Mouse (Mus musculus) neural tube, embryonic 11.5 days (tissue): Measurements from ENCODE around the gene Tmem132a. TPM values are rescaled to one million over a fixed set of nuclear protein-coding genes. Genes with fewer than 3 reads are reported as not detected.

ENCODE experiments used
- ATAC-seq: fragments of 200-750 bp; cut with Nextera tagmentation; 2 replicates; pipeline ENCODE4 v1.8.0; 2017; ENCODE audit warnings: moderate number of reproducible peaks, mild to moderate bottlenecking, moderate TSS enrichment, moderate library complexity; ENCODE audit not compliant: insufficient read depth, low FRiP score, low TSS enrichment
- DNase-seq: peaks from one replicate; pipeline ENCODE4 v3.0.0-alpha.2; 2015; ENCODE audit warnings: low spot score
- H3K27ac ChIP-seq: fragments of 300-500 bp; sonication (generic); 2 replicates; pipeline ENCODE4 v1.5.1; 2014; ENCODE audit warnings: low read depth, mild to moderate bottlenecking, low read length
- H3K27me3 ChIP-seq: fragments of 300-500 bp; sonication (generic); 2 replicates; pipeline ENCODE4 v1.6.1; 2014; ENCODE audit warnings: mild to moderate bottlenecking, low read length, mixed read lengths; ENCODE audit not compliant: control insufficient read depth, insufficient read depth
- H3K36me3 ChIP-seq: fragments of 300-500 bp; sonication (generic); 2 replicates; pipeline ENCODE4 v1.6.1; 2014; ENCODE audit warnings: mild to moderate bottlenecking, low read length, moderate library complexity, mixed read lengths; ENCODE audit not compliant: control insufficient read depth, insufficient read depth
- H3K4me1 ChIP-seq: fragments of 300-500 bp; sonication (generic); 2 replicates; pipeline ENCODE4 v1.6.1; 2014; ENCODE audit warnings: low read length, mixed read lengths; ENCODE audit not compliant: control insufficient read depth, insufficient read depth
- H3K4me2 ChIP-seq: fragments of 300-500 bp; sonication (generic); 2 replicates; pipeline ENCODE4 v1.6.1; 2014; ENCODE audit warnings: low read depth, mild to moderate bottlenecking, moderate library complexity
- H3K4me3 ChIP-seq: fragments of 300-500 bp; sonication (generic); 2 replicates; pipeline ENCODE4 v1.5.1; 2014; ENCODE audit warnings: low read depth, low read length
- H3K9ac ChIP-seq: fragments of 300-500 bp; sonication (generic); 2 replicates; pipeline ENCODE4 v1.6.1; 2014; ENCODE audit warnings: mild to moderate bottlenecking, low read length
- H3K9me3 ChIP-seq: fragments of 300-500 bp; sonication (generic); 2 replicates; pipeline ENCODE4 v1.6.1; 2016; ENCODE audit warnings: low read length; ENCODE audit not compliant: control insufficient read depth
- WGBS: fragments of 180-500 bp; shearing (Covaris S2); extraction: QIAGEN DNeasy Blood & Tissue Kit; methylation state at CpG from one replicate; pipeline ENCODE4 v1.1.7; 2014; 5-methylcytosine and 5-hydroxymethylcytosine counted together
- polyA plus RNA-seq: library from polyadenylated mRNA; unstranded; fragments of >200 nt; fragmentation: Nextera tagmentation; extraction: Ambion mirVana; gene quantifications from 2 replicates; pipeline ENCODE4 v1.2.1, GENCODE M21; 2014

Tmem132a gene
- polyA plus RNA-seq, 1 experiment from 2014 or later = 85.5 TPM

DNA sequence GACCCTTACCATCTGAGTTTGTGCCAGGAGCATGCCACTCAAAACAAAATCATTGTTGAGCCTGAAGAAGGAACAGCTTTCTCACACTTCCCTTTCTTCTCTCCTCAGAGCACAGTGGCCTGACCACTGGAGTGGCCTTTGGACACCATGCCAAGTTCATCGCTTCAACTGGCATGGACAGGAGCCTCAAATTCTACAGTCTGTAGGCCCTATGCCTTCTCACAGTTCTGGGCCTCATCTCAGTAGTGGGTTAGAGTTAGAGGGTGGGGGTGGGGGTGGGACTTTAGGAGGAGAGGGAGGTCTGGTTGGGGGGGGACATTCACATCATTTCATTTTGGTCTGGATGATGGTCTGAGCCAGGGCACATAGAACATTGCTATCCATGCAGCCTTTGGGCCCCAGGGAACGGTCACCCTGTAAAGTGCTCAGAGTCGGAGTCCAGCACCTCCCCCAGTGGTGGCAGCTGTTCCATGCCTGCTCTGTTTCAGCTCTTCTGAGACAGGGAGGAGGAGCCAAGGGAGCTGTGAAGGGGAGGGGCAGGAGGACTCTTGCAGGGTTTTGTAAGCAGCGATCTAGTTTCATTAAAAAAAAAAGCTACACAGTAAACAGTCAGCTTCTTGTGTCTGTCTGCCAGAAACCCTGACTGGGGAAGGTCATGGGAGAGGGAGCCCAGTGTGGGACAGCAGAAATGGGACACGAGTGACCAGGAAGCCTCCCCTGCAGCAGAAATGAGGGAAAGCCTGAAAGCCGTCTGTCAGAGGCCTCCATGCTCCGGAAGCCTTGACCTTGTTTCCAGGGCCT lies 35.4 kb upstream of the Tmem132a start:
- H3K9me3 ChIP-seq = no peaks in the 10 kb centered on the region
- H3K4me3 ChIP-seq = no peak overlapping the region
- no peak for DNase-seq
- no peak overlapping the region for H3K4me2 ChIP-seq
- no peaks in the 10 kb centered on the region for H3K4me1 ChIP-seq
- no peak overlapping the region for H3K27ac ChIP-seq
- 76% methylated on average over 7 of the region's 7 CpGs for WGBS
- H3K27me3 ChIP-seq = no peaks in the 10 kb centered on the region
- no peak for ATAC-seq
- H3K36me3 ChIP-seq = peaks cover 24% of the 10 kb centered on the region
- H3K9ac ChIP-seq = no peak overlapping the region

DNA sequence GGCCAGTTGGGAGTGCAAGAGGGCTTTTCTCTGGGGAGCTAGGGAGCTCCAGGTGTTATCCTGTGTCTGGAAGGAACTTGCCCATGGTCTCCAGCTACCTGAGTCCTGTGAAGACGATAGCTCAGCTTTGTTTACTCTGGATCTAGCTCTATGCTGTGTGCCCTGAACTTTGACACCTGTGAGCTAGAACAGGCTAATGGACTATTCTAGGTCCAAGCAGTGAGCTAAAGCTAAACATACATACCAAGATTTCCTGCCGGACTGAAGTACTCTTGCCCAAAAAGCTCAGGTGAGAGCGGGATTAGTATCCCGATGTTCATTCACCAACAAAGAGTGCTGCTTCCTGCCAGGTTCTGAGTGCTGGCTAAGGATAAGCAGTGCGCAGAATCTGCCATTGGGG lies 34.8 kb upstream of the Tmem132a start:
- Histone ChIP-seq H3K9ac (no peak overlapping the region), H3K27ac (no peak overlapping the region), H3K27me3 (no peaks in the 10 kb centered on the region), H3K4me3 (no peak overlapping the region), H3K9me3 (no peaks in the 10 kb centered on the region), H3K4me1 (no peaks in the 10 kb centered on the region), H3K36me3 (peaks cover 26% of the 10 kb centered on the region), H3K4me2 (no peak overlapping the region)
- WGBS = 96% methylated on average over 5 of the region's 5 CpGs
- DNase-seq (no peak), ATAC-seq (no peak)

DNA sequence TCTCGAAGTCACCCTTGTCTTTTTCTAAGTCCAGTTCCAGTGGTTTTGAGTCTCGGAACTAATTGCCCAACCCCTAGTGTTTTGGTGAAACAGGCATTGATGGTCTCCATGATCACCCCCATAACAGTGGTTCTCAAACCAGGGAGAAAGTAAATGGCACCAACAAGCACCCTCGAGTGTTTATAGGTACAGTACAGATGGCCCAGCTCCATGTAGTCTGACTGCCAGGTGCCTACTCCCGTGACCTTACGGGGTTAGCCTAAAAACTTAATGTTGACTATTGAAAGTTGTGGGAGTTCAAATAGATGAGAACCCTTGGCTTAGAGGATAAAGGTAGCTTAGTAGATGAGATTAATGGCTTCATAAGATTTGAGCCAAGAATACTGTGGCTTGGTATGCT lies 31.3 kb upstream of the Tmem132a start:
- no peak overlapping the region for H3K27ac ChIP-seq
- DNase-seq = no peak
- no peaks in the 10 kb centered on the region for H3K27me3 ChIP-seq
- no peak for ATAC-seq
- H3K4me3 ChIP-seq = no peak overlapping the region
- peaks cover 6% of the 10 kb centered on the region; the same call in 1 of the 2 replicates for H3K4me1 ChIP-seq
- H3K36me3 ChIP-seq = peaks cover 32% of the 10 kb centered on the region
- H3K9me3 ChIP-seq = no peaks in the 10 kb centered on the region
- WGBS = 95% methylated on average over 5 of the region's 5 CpGs
- H3K9ac ChIP-seq = no peak overlapping the region
- H3K4me2 ChIP-seq = no peak overlapping the region

DNA sequence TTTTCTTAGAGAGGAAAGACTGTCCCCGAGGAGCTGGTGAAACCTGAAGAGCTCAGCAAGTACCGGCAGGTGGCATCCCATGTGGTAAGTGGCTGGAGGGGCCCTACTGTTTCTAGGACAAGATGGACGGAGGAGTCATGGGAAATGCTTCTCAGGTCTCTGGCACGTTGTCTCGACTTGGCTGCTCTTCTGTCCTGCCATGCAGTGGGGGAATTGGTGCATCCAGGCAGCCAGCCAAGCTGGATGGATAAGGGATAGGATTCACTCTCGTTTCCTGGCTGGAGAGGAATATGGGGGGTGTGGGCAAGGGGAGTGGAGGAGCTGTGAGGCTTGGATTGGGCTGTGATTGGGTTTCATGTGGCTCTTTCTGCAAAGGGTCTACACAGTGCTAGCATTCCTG lies 30.6 kb upstream of the Tmem132a start:
- Histone ChIP-seq H3K9me3 (no peaks in the 10 kb centered on the region), H3K4me3 (no peak overlapping the region), H3K27ac (no peak overlapping the region), H3K4me1 (peaks cover 6% of the 10 kb centered on the region; the same call in 1 of the 2 replicates), H3K9ac (no peak overlapping the region), H3K4me2 (no peak overlapping the region), H3K27me3 (no peaks in the 10 kb centered on the region), H3K36me3 (peaks cover 29% of the 10 kb centered on the region)
- WGBS = 89% methylated on average over 6 of the region's 6 CpGs
- ATAC-seq (no peak), DNase-seq (no peak)

DNA sequence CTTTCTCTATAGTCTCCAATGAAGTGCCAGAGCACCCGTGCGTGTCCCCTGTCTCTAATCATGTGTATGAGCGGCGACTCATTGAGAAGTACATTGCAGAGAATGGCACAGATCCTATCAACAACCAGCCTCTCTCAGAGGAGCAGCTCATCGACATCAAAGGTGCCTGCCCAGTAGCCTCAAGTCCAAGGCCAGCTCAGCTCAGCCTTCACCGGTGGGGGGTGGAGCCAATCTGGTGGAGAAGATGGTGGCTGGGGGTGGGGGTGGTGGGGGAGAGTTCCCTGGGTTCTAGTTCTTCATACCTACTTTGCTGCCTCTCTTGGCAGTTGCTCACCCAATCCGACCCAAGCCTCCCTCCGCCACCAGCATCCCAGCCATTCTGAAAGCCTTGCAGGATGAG lies 27.8 kb upstream of the Tmem132a start:
- Histone ChIP-seq H3K9me3 (no peaks in the 10 kb centered on the region), H3K27ac (no peak overlapping the region), H3K36me3 (peaks cover 18% of the 10 kb centered on the region), H3K27me3 (no peaks in the 10 kb centered on the region), H3K9ac (no peak overlapping the region), H3K4me1 (peaks cover 6% of the 10 kb centered on the region; the same call in 1 of the 2 replicates), H3K4me2 (no peak overlapping the region), H3K4me3 (no peak overlapping the region)
- ATAC-seq (no peak), DNase-seq (no peak)
- 92% methylated on average over 8 of the region's 8 CpGs for WGBS

DNA sequence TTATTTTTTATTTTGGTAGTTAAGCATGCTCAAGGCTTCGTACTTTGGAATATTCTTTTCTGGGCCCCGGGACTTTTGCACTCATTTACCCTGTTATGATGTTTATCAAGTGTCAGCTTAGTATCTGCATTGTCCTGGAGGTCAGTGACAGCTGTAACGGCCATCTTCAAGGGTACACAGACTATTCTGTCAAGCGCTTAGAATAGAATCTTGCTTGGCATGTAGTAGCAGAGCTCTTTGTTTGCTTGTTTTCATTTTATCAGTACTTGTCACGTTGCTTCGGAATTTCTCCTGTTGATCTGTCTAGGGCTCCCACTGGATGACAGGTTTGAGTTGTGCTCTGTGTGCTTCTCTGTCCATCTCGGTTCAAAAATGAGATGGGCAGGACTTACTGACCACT lies 27.1 kb upstream of the Tmem132a start:
- WGBS = 91% methylated on average over 7 of the region's 7 CpGs
- Histone ChIP-seq H3K36me3 (peaks cover 14% of the 10 kb centered on the region), H3K27ac (no peak overlapping the region), H3K4me3 (no peak overlapping the region), H3K4me2 (peak overlapping the region; percentile 46; the same call in 1 of the 2 replicates), H3K27me3 (no peaks in the 10 kb centered on the region), H3K9ac (no peak overlapping the region; the same call in 1 of the 2 replicates), H3K9me3 (no peaks in the 10 kb centered on the region), H3K4me1 (peaks cover 6% of the 10 kb centered on the region; the same call in 1 of the 2 replicates)
- ATAC-seq = no peak
- DNase-seq = no peak

DNA sequence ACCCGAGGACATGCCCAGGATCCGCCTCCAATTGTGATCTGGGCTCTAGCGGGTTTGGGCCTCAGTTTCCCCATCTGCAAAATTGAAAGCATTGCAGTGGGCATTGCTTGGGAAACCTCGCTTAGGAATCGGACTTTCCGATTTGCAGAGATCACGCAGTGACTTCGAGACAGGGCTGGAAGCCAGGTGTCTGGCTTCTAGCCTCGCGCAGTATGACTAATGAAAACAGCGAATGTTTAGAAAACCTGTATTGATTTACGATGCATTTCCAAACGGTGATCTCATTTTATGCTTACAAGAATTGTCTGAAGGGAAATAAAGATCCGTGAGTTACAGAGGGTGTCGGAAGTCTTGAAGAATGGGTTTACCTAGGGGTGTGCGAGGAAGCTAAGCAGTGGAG lies 26.0 kb upstream of the Tmem132a start:
- Histone ChIP-seq H3K4me1 (peaks cover 6% of the 10 kb centered on the region; the same call in 1 of the 2 replicates), H3K4me3 (peak overlapping the region; percentile 82), H3K27me3 (no peaks in the 10 kb centered on the region), H3K4me2 (peak overlapping the region; percentile 46), H3K36me3 (peaks cover 13% of the 10 kb centered on the region), H3K27ac (peak overlapping the region; percentile 90), H3K9me3 (no peaks in the 10 kb centered on the region), H3K9ac (peak overlapping the region; percentile 91)
- 1% methylated on average over 16 of the region's 16 CpGs for WGBS
- no peak for ATAC-seq
- no peak for DNase-seq

DNA sequence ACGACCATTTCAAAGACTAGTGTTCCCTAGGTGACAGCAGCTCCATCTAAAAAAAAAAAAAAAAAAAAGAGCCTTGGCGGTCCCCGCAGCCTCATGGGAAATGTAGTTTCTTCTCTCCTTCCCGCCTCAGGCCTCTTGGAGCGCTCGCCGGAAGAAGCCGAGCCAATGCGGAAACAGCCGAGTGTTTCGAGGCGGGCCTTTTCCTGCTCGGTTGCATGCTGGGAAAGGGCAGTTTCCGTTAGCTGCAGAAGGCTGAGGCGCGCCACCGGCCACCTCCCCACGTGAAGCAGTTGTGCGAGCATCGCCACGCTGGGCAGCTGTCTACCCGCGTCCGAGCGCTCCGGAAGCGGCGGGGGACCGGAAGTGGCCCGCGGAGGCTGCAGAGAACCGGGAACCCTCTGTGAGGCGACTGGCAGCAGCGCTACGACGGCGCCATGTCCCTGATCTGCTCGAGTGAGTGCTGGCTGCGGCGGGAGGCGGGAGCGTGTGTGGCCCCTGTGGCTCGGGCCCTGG lies 25.3 kb upstream of the Tmem132a start, which contains the start of gene Prpf19:
Gene Prpf19 (plus strand): TSS at position 216 of the 513 bp plus-strand sequence.
- H3K4me1 ChIP-seq = peaks cover 6% of the 10 kb centered on the region; the same call in 1 of the 2 replicates
- H3K4me2 ChIP-seq = peak within 1 kb of the TSS; percentile 46
- peaks cover 8% of the 10 kb centered on the region for H3K36me3 ChIP-seq
- H3K9ac ChIP-seq = peak within 1 kb of the TSS; percentile 91
- no peaks in the 10 kb centered on the region for H3K9me3 ChIP-seq
- H3K27me3 ChIP-seq = no peaks in the 10 kb centered on the region
- H3K4me3 ChIP-seq = peak within 1 kb of the TSS; percentile 82
- peak; percentile 98 for DNase-seq
- 0% methylated on average over 43 of the region's 43 CpGs for WGBS
- ATAC-seq = peak; percentile 93
- H3K27ac ChIP-seq = peak within 1 kb of the TSS; percentile 90

DNA sequence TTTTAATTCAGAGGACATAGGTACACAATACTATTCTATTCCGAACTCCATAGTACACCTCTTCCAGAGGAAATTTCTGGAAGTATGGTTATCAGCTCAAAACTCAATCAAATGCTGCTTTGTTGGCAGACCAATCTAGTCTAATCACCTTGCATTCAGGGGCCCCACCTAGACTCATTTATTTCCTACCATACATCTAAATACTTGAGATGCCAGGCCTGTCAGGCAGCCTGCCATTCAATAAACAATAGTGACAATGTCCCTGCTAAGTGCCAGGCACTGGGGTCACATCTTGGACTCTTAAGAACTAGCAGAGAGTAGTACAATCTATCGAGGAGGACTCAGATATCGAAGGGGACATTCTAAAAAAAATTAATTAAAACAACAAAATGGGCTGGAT lies 22.5 kb upstream of the Tmem132a start:
- ATAC-seq (no peak), DNase-seq (no peak)
- H3K9me3 ChIP-seq = no peaks in the 10 kb centered on the region
- peaks cover 6% of the 10 kb centered on the region; the same call in 1 of the 2 replicates for H3K4me1 ChIP-seq
- 95% methylated on average over 3 of the region's 3 CpGs for WGBS
- H3K27ac ChIP-seq = no peak overlapping the region
- no peak overlapping the region for H3K4me2 ChIP-seq
- no peak overlapping the region for H3K4me3 ChIP-seq
- H3K36me3 ChIP-seq = no peaks in the 10 kb centered on the region
- H3K27me3 ChIP-seq = no peaks in the 10 kb centered on the region
- no peak overlapping the region for H3K9ac ChIP-seq
